Mouse (Mus musculus): Measurements from ENCODE around the gene Stag2. TPM values are rescaled to one million over a fixed set of nuclear protein-coding genes. Genes with fewer than 3 reads are reported as not detected.

The Stag2 gene
- total RNA-seq, 2 experiments from 2014 or later = 45.5 to 54.0 TPM

- intact Hi-C loops (cut with DNase I) = no loop called here
- no peak for DNase-seq (ENCODE audit: low spot score in 2 of 2)
Measured at GRCm38 (mm10) chrX:42188825-42189426, 39.8 kb downstream of the Stag2 start.

- DNase-seq (ENCODE audit: low spot score in 2 of 2) = no peak
- intact Hi-C loops (cut with DNase I) = no loop called here
Measured at GRCm38 (mm10) chrX:42194608-42195007, 45.5 kb downstream of the Stag2 start.

- intact Hi-C loops (cut with DNase I) = no loop called here
Measured at GRCm38 (mm10) chrX:42202482-42202881, 53.4 kb downstream of the Stag2 start.

GRCm38 (mm10) chrX:42215742-42216141 is 66.6 kb downstream of the Stag2 start:
- intact Hi-C loops (cut with DNase I) = no loop called here

More at GRCm38 (mm10) chrX:42202482-42202881, 53.4 kb downstream of the Stag2 start:
- no peak for DNase-seq (ENCODE audit: low spot score in 2 of 2)

GRCm38 (mm10) chrX:42250342-42250741 is 101.2 kb downstream of the Stag2 start:
- no peak for DNase-seq (ENCODE audit: low spot score in 2 of 2)

More at GRCm38 (mm10) chrX:42215742-42216141, 66.6 kb downstream of the Stag2 start:
- no peak for DNase-seq (ENCODE audit: low spot score in 2 of 2)

GRCm38 (mm10) chrX:42272713-42273112 is 123.6 kb downstream of the Stag2 start:
- intact Hi-C loops (cut with DNase I) = no loop called here
- DNase-seq (ENCODE audit: low spot score in 2 of 2) = no peak

More at GRCm38 (mm10) chrX:42250342-42250741, 101.2 kb downstream of the Stag2 start:
- intact Hi-C loops (cut with DNase I) = no loop called here

- intact Hi-C loops (cut with DNase I) = no loop called here
Measured at GRCm38 (mm10) chrX:42290215-42290614, 141.1 kb downstream of the Stag2 start.

GRCm38 (mm10) chrX:42315231-42315630 is 166.1 kb downstream of the Stag2 start:
- intact Hi-C loops (cut with DNase I) = no loop called here
- no peak for DNase-seq (ENCODE audit: low spot score in 2 of 2)

More at GRCm38 (mm10) chrX:42290215-42290614, 141.1 kb downstream of the Stag2 start:
- DNase-seq (ENCODE audit: low spot score in 2 of 2) = no peak

GRCm38 (mm10) chrX:42320424-42320823 is 171.3 kb downstream of the Stag2 start:
- DNase-seq (ENCODE audit: low spot score in 2 of 2) = no peak
- intact Hi-C loops (cut with DNase I) = no loop called here

- no peak for DNase-seq (ENCODE audit: low spot score in 2 of 2)
- intact Hi-C loops (cut with DNase I) = no loop called here
Measured at GRCm38 (mm10) chrX:42321200-42321773, 172.2 kb downstream of the Stag2 start.

GRCm38 (mm10) chrX:42324848-42325247 is 175.7 kb downstream of the Stag2 start:
- intact Hi-C loops (cut with DNase I) = no loop called here
- no peak for DNase-seq (ENCODE audit: low spot score in 2 of 2)

Other genes starting within 250 kb of the Stag2 start
- gene Thoc2, start 228.6 kb upstream of the Stag2 start, total RNA-seq (2021) = 10 to 100 TPM; 42.6 to 69.2 TPM
- gene Xiap, start 89.6 kb upstream of the Stag2 start, total RNA-seq (2021) = 10 to 100 TPM; 58.6 to 64.2 TPM